Mouse (Mus musculus): Measurements from ENCODE around the gene Axin1. TPM values are rescaled to one million over a fixed set of nuclear protein-coding genes. Genes with fewer than 3 reads are reported as not detected.

Gene Axin1
- total RNA-seq, 2 experiments from 2014 or later: 24.3 to 25.2 TPM

DNA sequence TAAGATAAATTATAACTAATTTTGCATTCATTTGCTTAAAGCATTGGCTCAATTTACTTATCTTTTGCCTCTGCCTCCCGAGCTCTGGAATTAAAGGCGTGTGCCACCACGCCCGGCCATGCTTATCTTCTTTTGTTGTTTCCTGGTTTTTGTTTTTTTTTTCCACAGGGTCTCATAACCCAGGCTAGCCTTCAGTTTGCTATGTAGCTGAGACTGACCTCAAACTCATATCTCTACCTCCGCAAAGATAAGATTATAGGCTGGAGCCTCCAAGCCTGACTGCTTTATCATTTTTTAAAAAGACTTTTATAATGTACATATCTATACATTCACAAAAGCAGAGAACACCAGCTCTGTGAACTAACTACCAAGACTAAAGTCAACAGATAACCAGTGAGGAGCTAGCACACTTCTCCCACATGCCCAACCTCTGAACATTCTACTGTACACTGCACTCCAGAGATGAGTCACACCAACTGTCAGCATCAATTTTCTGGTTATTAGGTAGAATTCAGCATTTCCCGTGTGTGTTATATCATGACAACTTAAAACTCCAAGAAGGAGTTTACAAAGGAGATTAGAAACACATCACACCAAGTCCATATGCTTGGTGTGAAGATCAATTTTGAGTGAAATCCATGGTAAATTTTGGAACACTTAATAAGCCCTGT lies 101.8 kb downstream of the Axin1 start:
- TF ChIP-seq CTCF (conservative IDR thresholded peaks at IDR 0.05): no peak
- H3K27ac ChIP-seq: peak overlapping the region; percentile 30; the same call in 1 of the 2 replicates
- DNase-seq (ENCODE audit: low spot score in 2 of 2): no peak
- no peak overlapping the region for H3K4me3 ChIP-seq

- no peak for DNase-seq (ENCODE audit: low spot score in 2 of 2)
- TF ChIP-seq CTCF (conservative IDR thresholded peaks at IDR 0.05): no peak
- Histone ChIP-seq H3K27ac (peak overlapping the region; percentile 30; the same call in 1 of the 2 replicates), H3K4me3 (no peak overlapping the region)
Observed at GRCm38 (mm10) chr17:26240990-26241389, 102.5 kb downstream of the Axin1 start.

DNA sequence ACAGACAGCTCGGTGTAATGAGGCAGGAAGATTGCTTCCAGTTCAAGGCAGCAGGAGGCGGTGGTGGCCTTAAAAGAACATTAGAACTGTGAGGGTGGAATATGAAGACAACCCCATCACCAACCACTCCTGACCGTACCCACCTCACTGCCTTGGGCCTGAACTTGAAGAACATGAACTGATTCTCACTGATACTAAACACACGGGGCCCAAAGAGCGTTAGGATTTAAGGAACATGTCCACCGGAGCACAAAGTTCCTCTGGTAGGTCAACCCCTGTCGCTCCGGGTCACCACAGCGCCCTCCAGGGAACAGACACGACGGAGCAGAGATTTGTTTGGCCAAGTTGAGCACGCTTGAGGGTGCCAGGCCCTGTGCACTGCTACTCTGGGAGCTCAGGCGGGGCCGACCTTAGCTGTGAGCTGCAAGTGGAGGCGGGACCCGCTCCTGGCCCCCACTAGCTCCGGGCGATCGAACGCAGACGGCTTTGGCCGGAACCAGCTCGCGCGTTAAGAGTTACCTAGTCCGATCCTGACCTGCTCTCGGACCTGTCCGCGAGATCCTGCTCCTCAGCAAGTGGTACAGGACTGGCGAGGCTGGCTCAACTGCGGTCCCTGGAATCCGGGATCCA lies 105.1 kb downstream of the Axin1 start:
- Histone ChIP-seq H3K4me3 (peak overlapping the region; percentile 89), H3K27ac (peak overlapping the region; percentile 95)
- peak; percentile 64 for TF ChIP-seq CTCF (conservative IDR thresholded peaks at IDR 0.05)
- peak; percentile 26 to 48 for DNase-seq (ENCODE audit: low spot score in 2 of 2)

DNA sequence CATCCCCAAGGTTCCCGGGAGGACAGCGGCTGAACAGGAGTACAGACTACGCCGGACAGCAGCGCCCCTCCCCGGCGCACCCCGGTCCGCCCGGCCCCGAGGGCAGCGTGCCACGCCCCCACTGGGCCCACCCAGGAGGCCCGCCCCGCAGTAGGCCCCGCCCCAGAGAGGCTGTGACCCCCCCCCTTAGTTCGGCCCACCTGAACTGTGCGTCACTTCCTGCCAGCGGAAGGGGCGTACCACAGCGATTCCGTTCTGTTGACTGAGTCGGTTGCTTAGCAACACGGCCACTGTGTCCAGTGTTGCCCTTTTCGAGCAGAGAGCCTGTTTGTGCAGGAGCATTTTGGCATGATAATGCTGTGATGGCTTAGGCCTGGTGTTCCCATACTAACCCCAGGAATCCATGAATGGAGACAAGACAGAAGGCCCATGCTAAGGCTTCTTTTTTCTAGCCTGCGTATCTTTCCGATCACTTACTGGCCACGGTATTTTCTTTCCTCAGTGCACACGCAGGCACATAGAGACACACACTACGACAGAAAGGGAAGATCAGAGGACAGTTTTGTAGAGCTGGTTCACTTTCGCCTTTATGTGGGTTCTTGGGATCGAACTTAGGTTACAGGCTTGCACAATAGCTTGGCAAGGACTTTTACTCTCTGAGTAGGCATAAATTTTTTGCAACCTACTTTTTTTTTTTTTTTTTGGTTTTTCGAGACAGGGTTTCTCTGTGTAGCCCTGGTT lies 105.8 kb downstream of the Axin1 start, which contains the start of gene Fam234a:
Fam234a (minus strand) TSS at position 142 of the 741 bp plus-strand sequence.
- DNase-seq (ENCODE audit: low spot score in 2 of 2): peak; percentile 90 to 93
- H3K27ac ChIP-seq: peak within 1 kb of the TSS; percentile 95
- H3K4me3 ChIP-seq: peak within 1 kb of the TSS; percentile 89
- TF ChIP-seq CTCF (conservative IDR thresholded peaks at IDR 0.05): 0 out of 2 replicates have a peak, but pooled peaks have one; percentile 29

Other genes starting within 250 kb of the Axin1 start
- gene Rab40c, start 219.0 kb upstream of the Axin1 start, total RNA-seq (2021): 10 to 100 TPM; 50.1 to 51.1 TPM
- gene Pigq, start 193.8 kb upstream of the Axin1 start, total RNA-seq (2021): 100 to 1,000 TPM; 120 TPM
- gene Nhlrc4, start 193.7 kb upstream of the Axin1 start, total RNA-seq (2021): 1 to 10 TPM; 1.3 to 1.5 TPM
- gene A930017K11Rik, start 186.1 kb upstream of the Axin1 start, total RNA-seq (2021): under 1 TPM; 0.41 to 0.64 TPM
- 10 to 100 TPM; 53.6 to 58.8 TPM for gene Capn15, start 152.9 kb upstream of the Axin1 start, total RNA-seq (2021)
- gene Rab11fip3, start 69.1 kb upstream of the Axin1 start, total RNA-seq (2021): 100 to 1,000 TPM; 108 to 115 TPM
- gene Decr2, start 48.4 kb upstream of the Axin1 start, total RNA-seq (2021): 10 to 100 TPM; 26.7 to 28.9 TPM
- 1 to 10 TPM; 5.7 to 6.7 TPM for gene Nme4, start 43.1 kb upstream of the Axin1 start, total RNA-seq (2021)
- gene Tmem8, start 25.4 kb upstream of the Axin1 start, total RNA-seq (2021): 10 to 100 TPM; 14.1 to 14.2 TPM
- gene Mrpl28, start 15.2 kb upstream of the Axin1 start, total RNA-seq (2021): 10 to 100 TPM; 59.7 to 63.9 TPM
- gene Pdia2, start 60.4 kb downstream of the Axin1 start, total RNA-seq (2021): under 1 TPM in 1 of 2 experiments, not detected in 1; 0.61 TPM
- 10 to 100 TPM; 49.2 to 56.9 TPM for gene Rgs11, start 64.3 kb downstream of the Axin1 start, total RNA-seq (2021)
- 10 to 100 TPM; 59.4 to 61.4 TPM for gene Arhgdig, start 69.1 kb downstream of the Axin1 start, total RNA-seq (2021)
- gene Fam234a, start 105.6 kb downstream of the Axin1 start, total RNA-seq (2021): 10 to 100 TPM; 18.8 to 21.0 TPM
- gene Luc7l, start 114.2 kb downstream of the Axin1 start, total RNA-seq (2021): 10 to 100 TPM; 87.5 to 91.9 TPM

Data from layer of hippocampus, adult 2 months (tissue).